Mouse (Mus musculus) induced T-regulatory cell, adult 2 months (primary cell): Measurements from ENCODE around the gene Bag6.
A peak's percentile ranks its signal among the peaks of the same experiment; 100 is the strongest.
"Not testable (repeated sequence)": the region's sequence is repeated elsewhere in the genome, so short reads cannot be mapped to it uniquely, and the experiment has no call there.

Source experiments
- DNase-seq: peaks from one replicate; pipeline ENCODE4 v3.0.0-alpha.2; 2012; ENCODE audit warnings: low read depth

Gene Bag6

DNA sequence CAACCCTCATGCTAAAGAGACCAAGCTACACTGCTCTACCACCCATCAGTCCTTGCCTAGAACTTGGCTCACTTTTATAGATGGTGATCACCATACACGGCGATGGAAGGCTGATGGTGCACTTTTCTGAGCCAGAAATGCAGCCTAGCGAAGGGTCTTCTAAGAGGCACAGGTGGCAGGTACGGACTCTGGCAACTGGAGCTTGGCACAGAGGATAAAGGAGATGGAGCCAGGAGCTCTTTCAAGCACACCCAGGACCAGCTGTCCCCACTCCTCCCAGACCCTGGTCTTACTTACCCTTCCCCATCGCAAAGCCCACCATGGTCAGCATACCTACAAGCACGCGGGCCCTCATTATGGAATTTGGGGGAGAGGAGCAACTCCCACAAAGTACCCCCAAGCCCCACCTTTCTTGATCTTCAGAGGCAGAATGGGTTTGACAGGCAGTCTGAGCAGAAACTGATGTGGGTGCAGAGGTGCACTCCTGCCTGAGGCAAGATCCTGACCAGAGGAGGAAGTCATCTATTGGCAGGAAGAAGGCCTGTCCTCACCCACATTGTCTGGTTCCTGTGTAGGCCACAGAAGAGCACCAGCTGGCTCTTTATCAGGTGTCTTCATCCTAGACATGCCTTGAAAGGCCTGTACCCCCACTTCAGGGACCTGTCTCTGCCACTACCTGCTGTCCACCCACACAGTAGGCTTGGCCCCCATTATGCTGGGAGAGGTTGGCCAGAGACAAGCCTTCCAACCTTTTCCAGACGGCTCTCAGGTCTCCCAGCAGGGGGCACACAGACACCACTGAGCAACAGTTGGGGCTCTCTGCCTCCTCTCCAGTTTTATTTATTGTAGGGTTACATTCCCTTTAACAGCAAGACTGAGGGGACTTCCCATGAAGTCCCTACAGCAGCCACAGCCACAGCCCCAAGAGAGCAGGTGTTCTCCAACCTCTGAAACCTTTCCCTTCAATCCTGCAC is 19.6 kb upstream of the Bag6 start, which contains the start of gene Ly6g5b:
Gene Ly6g5b, minus strand, starts transcription at position 383 of the 974 bp plus-strand sequence.
- DNase-seq, result peak; percentile 73

DNA sequence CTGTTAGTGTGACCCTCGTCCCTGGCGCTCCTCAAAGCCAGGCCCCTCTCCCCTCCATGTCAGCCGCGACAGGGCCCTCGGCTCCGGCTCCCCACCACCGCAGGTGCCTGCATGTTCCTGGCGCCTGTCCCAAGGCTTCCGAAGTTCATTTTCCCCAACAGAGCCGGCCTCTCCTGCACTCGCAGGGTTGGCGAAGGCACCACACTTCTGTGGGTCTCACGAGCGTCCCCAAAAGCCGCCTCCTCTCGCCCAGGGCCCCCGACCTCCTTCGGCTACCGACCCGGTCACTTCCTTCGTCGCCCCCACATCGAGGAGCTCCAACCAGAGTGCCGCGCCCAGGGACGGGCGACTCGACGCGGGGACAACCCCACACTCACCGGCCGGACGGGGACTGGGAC is 14.2 kb upstream of the Bag6 start:
- no peak for DNase-seq

DNA sequence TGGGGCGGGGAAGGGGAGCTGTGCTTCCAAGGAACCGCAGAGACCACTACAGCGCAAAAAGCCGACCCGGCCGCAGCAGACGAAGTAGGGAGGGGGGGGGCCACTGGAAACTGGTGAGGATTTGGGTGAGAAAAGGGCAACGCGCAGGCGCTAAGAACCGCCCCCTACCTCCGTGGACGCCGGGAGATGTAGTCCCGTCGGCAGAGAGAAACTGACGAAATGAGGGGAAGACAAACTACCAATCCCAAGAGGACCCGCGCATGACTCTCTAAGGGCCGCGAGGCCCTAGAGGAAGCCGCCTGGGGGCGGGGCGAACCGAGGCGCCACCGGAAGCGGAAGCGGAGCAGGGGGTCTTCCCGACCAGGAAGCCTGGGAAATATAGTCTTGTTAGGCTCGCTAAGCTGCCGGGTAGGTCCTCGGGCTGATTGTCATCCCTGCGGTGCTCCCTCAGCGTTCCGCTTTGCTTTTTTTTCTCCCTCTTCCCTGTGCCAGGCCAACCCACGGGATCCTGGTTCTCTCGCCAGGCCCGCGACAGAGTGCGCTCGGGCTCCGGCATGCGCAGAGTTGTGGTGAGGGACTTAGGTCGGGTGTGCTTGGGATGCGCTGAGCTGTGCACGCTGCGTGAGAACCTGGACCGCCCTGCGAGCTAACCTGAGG is 13.7 kb upstream of the Bag6 start, which contains the start of gene Gpank1:
Gene Gpank1, plus strand, starts transcription at position 313 of the 657 bp plus-strand sequence.
- DNase-seq, result peak; percentile 99

DNA sequence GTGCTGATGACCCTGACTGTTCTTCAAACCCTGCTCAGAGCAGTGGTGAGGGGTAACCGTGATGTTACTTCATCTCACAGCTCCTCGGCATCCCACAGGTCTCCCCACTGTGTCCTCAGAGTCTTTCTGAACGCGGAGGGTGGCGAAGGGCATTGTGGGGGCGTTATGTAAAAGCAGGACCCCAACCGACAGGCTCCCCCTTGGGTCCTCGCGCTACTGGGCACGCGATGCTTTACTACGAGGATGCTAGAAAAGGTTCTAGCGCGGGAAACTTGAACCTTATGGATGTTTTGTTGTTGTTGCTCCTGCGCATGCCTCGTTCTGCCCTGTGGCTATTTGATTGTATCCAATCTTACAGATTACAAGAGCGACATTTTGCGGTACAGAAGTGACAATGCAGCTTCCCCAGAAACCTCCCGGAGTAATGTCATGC is 13.1 kb upstream of the Bag6 start, which contains the start of gene Csnk2b:
Gene Csnk2b, minus strand, starts transcription at position 183 of the 433 bp plus-strand sequence.
- peak; percentile 83 for DNase-seq

DNA sequence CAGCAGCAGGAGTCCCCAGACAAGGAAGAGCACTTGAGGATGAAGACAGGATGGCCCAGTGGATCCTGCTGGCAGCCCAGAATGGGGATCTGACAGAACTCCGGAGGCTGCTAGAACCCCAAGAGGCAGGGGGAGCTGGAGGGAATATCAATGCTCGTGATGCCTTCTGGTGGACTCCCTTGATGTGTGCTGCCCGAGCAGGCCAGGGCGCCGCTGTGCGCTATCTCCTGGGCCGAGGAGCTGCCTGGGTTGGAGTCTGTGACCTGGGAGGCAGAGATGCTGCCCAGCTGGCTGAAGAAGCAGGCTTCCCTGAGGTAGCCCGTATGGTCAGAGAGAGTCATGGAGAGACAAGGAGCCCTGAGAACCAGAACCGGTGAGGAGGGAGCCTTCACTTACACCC is 11.7 kb upstream of the Bag6 start:
- DNase-seq, result not testable (repeated sequence)

DNA sequence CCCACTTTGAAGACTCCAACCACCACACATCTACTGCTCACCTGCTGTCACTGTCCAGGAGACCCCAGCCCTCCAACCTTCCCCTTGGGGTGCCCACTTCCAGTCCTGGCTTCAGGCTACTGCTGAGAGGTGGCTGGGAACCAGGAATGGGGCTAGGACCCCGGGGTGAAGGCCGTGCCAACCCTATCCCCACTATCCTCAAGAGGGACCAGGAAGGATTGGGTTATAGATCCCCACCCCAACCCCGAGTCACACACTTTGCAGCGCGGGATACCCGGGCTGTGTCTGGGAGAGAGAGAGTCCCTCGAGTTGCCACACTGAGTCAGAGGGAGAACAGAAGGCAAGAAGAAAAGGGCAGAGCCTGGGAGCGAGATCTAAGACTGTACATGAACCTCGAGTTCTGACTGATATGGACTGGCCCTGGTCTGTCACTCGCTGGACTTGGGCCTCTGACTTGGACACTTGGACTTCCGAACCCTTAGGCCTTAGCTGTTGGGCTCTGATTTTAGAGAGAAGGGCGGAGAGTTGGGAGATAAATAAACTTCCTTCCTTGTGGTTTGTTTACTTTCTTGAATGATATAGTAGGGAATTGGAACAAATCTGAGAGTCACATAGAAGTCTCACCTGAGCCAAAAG is 10.6 kb upstream of the Bag6 start:
- DNase-seq, result not testable (repeated sequence)

DNA sequence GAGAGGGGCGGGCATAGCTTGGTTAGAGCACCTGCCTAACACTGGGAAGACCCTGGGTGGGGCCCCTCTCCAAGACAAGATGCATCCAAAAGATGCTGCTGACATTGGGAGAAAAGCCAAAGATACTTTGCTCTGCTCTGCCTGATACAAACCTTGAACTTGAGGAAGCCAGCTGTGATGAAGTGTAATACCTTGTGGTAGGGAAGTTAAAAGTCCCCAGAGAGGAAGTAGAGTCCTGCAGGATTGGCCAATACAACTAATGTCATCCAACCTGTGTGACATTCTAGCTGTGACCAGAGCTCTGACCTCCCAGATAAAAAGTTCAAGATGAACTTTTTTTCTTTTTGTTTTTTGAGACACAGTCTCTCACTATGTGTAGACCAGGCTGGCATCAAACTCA is 9.9 kb upstream of the Bag6 start:
- no peak for DNase-seq

DNA sequence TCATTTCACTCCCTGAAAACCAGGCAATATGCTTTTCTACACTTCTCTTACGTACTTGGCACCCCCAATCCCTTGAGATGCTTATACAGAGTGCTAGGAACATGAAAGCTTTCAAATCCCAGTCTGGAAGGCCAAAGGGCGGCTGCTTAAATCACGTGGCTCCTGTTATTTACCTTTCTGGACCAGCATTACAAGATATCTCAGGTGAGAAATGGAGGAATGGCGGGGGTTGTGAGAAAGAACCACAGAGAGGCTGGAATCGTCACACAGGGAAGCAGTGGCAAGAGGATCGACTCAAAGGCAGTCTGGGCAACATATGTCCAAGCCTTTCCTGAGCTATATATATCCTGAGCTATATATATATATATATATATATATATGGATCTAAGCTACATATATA is 9.4 kb upstream of the Bag6 start:
- no peak for DNase-seq

DNA sequence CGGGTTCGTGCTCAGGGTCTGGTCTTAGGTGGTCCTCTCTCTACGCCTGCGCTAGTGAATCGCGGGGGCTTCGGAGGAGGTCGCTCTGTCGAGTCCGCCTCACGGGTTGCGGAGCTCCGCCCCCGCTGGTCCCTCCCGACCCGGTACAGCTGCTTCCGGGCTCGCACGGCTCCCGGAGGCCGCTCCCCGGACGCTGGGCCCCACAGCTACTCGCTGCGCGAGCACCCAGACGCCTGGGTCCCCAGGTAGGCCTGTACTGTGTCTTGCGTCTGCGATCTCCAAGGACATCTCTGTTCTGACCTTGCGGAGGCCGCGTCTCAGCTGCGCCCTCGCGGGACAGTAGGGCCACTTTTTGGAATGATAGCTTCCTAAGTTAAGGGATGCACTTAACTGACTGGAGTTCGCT is 8.8 kb upstream of the Bag6 start, which contains the start of gene D17H6S53E:
Gene D17H6S53E, plus strand, starts transcription at position 168 of the 406 bp plus-strand sequence.
- peak; percentile 89 for DNase-seq

DNA sequence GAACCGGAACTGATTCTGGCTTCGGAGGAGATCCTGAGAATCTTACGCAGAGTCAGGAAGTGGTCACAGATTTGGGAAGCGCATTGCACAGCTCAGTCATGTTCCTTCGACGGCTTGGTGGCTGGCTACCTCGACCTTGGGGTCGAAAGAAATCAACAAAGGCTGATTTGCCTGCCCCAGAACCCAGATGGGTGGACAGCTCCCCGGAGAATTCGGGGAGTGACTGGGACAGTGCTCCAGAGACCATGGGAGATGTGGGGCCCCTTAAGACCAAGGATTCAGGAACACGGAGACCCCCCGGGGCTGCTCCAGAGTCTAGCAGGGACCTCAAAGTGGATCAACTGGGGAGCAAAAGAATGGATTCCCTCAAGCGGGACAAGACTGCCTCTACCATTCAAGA is 8.0 kb upstream of the Bag6 start:
- no peak for DNase-seq

DNA sequence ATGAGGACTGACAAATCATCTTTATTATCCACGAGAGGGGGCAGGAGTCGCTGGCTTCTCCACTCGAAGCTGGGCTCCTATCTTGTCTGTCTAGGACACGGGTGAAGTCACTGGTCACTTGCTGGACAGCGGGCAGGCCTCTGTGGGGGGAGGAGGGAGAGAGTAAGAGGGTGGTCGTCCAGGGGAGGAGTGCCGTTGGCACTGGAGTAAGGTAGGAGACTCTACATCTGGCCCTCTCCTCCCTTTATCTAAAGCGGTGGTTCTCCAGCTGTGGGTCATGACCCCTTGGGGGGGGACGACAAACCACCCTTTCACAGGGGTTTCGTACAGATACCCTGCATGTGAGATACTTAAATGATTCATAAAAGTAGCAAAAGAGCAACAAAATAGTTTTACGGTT is 6.0 kb upstream of the Bag6 start:
- no peak for DNase-seq

DNA sequence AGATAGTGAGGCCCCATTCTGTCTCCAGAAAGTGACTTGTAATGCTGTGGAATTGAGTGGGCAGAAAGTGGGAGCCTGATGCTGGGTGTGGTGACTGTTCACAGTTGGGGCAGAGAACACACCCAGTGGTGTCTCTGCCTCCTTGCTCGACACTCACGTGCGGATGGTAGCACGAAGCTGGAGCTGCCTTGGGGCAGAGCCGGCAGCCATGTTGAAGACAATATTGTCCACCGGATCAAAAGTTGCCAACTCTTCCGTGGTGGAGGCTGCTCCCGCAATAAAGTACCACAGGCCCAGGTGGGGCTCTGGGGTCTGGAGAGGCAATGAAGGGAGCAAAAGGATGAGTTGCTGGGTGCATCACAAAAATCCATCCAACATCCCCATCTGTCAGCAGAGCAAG is 3.9 kb upstream of the Bag6 start:
- DNase-seq, result no peak

DNA sequence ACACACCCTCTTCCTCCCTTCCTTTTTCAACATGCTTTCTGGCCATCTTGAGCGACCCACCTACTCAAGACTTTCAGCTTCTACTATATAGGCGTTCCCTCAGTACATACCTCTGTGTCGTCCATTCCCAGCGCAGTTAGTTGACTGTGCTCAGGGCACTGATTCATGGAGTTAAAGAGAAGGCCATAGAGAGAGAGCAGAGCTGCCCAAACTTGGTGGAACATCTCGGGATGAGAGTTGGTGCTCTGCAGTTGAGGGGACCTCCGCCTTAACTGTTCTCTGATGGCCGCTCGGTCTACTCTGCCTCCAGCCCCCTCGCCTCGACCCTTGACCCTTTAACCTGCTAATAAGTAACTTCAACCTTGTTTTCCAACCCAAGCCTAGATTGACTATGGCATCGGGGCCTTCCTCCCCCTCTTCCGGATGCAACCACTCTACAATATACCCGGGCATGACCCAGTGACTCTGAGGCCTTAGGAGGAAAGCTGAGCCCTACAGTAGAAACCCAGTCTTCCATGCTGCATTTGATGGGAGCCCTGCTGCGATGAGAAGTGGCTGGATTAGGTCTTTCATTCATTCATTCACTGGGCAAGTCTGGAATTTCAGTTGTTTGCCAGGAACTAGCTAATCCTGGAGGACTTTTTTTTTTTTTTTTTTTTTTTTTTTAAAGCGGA is 3.3 kb upstream of the Bag6 start, which contains the start of gene Apom:
Gene Apom, minus strand, starts transcription at position 551 of the 674 bp plus-strand sequence.
- no peak for DNase-seq

DNA sequence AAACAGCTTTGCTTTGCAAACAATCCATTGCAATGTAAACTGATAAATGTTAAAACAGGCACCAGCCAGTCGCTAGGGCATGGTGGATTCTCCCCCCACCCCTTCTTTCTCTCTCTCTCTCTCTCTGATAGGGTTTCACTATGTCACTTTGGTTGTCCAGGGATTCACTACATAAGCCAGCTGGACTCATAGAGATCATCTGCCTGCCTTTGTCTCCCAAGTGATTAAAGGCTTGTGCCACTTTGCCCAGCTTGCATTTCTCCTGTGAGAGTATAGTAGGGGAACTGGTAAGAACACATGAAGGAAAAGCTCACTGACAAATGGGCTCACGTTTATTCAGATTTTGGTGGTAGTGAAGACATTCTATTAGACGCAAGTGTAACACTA is 2.8 kb upstream of the Bag6 start:
- no peak for DNase-seq

DNA sequence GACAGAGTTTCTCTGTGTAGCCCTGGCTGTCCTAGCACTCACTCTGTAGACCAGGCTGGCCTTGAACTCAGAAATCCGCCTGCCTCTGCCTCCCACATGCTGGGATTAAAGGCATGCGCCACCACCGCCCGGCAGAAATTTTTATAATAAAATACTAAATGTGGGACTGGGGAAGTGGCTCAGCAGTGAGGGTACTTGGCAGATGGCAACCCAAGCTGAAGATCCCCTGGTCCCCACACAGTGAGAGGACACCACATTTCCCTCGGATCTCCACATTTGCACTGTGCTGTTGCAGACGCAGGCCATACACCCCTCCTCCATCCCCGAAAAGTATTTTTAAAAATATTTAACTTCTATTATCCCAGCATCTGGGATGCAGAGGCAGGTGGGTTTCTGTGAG is 1.5 kb upstream of the Bag6 start:
- DNase-seq, result no peak

DNA sequence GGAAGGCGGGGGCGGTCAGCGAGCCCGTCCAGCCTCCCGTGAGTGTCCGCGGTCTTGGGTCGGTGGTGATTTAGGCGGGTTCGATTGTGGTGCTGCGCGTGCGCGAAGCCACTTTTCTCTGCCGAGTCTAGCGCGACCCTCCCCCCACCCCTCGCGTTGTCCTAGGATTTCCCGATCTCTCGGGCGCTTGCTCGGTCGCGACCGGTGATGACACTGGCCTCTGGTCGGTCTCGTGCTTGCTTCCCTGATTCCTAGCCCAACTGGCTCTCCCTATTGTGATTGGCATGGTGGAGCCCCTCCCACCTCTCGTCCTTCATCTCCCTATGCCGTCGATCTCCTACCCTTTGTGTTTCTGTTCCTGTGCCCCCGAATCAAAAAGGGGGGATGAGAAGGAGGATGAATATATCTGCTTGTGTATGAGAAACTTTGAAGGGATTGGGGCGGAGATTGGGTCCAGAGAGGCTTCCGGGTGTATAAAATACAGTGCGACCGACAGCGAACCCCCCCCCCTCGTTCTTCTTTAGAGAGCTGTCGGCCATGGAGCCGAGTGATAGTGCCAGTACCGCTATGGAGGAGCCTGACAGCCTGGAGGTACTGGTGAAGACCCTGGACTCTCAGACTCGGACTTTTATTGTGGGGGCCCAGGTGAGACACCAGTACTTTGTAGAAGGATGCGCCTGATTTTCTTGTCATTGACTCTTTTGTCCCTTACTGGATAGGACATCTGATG is 778 bp downstream of the Bag6 start:
- no peak for DNase-seq

DNA sequence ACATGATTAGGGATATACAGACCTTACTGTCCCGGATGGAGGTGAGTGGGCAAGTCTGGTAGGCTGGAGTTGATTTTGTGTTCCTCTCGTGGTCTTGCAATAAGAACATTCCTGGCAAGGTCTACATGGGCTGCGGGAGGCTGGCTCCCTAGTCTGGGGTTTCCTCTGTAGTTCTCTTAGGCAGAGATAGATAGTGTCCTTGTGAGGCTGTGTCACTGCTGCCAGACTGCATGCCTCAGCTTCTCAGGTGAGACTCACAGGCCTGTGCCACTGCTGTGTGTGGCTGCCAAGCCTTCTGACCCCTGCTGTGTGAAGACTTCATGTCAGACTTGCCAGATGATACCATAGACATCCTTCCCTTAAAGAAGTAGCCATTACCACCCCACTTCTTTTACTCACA is 4.3 kb downstream of the Bag6 start:
- no peak for DNase-seq

DNA sequence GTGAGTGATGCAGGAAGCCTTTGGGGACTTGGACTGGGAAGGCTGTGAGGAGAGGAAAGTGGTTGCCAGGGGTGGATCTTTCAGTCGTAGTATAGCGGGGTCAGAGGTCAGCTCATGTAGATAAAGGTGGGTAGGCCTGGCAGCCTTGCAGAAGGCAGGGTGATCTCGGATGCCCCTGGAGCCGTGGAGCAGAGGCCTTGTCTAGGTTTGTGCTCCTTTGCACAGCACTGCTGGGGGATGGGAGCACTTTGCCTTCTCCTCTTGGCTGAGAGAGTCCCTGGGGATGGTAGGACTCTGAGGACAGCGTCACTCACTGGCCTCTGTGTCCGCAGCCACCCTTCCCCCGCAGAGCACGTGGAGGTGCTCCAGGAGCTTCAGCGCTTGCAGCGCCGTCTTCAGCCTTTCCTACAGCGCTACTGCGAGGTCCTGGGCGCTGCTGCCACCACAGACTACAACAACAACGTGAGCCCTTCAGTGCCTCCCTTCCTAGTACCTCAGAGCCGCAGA is 5.6 kb downstream of the Bag6 start:
- DNase-seq, result no peak

DNA sequence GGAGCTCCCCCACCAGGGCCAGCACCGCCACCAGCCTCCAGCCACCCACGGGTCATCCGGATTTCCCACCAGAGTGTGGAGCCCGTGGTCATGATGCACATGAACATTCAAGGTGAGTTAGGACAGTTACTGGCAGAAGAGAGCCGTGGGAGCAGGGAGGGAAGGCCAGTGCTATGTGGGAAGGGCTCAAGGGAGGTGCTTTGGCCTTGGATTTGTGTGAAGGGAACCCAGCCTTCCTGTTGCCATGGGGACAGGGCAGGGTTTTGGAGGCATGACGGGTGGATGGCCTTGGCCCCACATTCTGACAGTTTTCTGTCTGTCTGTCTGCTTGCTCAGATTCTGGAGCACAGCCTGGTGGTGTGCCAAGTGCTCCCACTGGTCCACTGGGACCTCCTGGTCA is 7.0 kb downstream of the Bag6 start:
- no peak for DNase-seq

DNA sequence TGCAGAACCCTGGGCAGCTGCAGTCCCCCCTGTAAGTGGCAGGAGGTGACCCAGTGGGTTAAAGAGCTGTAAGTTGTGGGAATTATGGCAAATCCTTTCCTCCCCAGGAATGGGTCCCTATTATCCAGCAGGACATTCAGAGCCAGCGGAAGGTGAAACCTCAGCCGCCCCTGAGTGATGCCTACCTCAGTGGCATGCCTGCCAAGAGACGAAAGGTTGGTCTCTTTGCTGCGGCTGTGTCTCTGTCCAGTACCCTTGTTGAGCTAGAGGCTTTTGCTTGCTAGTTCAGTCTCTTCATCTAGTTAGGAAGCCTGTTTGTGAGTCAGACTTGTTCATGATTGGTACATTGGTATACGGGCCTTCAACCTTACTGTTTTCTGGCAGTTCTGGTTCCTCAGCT is 11.2 kb downstream of the Bag6 start:
- DNase-seq, result no peak

DNA sequence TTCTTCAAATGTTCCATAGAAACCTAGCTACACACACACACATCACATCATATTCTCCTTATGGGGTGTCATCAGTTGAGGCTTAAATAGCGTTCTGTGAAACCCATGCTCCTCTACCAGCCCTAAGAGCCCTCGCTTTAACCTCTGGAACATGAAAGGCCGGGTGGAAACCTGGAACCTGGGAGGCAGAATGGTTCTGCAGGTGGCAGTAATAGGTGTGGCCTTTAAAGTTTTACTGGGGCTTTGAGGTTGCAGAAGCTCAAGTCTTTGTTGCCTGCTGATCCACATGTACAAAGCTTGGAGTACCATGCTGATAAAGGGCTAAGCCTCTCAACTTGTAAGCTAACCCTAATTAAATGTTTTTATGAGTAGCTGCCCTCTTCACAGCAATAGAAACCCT is 12.4 kb downstream of the Bag6 start:
- DNase-seq, result no peak
